Mouse (Mus musculus): ENCODE results near the gene Tmem54.

The Tmem54 gene

GRCm38 (mm10) chr4:129102133-129102829, 3.1 kb upstream of the Tmem54 start:
- DNase-seq (ENCODE audit: low spot score): no peak

- no peak for DNase-seq (ENCODE audit: low spot score)
Measured at GRCm38 (mm10) chr4:129106073-129106472, 725 bp downstream of the Tmem54 start.

DNA sequence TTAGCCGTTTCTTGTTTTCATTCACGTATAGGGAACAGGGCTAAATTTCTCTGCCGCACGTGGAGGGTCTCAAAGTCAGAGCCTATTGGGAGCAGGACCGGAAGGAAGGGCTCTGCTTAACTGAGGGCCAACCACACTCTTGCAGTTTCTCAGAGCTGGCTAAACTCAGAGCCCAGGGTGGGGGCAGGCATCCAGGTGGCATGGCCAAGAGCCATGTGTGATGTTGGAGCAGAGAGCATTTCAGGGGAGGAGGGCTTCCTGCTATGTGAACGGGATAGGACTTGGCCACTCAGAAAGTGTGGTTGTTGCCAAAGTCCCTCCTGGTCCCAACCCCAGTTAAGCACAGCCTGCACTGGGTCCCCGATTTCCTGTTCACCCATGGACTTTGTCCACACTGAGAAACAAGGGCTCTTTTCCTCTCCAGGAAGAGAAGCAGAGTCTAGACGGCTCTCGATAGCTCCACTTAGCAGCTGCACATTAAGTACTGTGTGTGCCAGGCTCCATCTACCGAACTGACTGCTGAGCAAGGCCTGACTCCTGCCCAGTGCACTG, 2.1 kb downstream of the Tmem54 start:
- no peak for DNase-seq (ENCODE audit: low spot score)

- DNase-seq (ENCODE audit: low spot score): no peak
Measured at GRCm38 (mm10) chr4:129108624-129109023, 3.3 kb downstream of the Tmem54 start.

- no peak for DNase-seq (ENCODE audit: low spot score)
Measured at GRCm38 (mm10) chr4:129110804-129111203, 5.5 kb downstream of the Tmem54 start.

GRCm38 (mm10) chr4:129111350-129111749, 6.0 kb downstream of the Tmem54 start:
- DNase-seq (ENCODE audit: low spot score): peak; percentile 24

- no peak for DNase-seq (ENCODE audit: low spot score)
Measured at GRCm38 (mm10) chr4:129112231-129112630, 6.9 kb downstream of the Tmem54 start.

DNA sequence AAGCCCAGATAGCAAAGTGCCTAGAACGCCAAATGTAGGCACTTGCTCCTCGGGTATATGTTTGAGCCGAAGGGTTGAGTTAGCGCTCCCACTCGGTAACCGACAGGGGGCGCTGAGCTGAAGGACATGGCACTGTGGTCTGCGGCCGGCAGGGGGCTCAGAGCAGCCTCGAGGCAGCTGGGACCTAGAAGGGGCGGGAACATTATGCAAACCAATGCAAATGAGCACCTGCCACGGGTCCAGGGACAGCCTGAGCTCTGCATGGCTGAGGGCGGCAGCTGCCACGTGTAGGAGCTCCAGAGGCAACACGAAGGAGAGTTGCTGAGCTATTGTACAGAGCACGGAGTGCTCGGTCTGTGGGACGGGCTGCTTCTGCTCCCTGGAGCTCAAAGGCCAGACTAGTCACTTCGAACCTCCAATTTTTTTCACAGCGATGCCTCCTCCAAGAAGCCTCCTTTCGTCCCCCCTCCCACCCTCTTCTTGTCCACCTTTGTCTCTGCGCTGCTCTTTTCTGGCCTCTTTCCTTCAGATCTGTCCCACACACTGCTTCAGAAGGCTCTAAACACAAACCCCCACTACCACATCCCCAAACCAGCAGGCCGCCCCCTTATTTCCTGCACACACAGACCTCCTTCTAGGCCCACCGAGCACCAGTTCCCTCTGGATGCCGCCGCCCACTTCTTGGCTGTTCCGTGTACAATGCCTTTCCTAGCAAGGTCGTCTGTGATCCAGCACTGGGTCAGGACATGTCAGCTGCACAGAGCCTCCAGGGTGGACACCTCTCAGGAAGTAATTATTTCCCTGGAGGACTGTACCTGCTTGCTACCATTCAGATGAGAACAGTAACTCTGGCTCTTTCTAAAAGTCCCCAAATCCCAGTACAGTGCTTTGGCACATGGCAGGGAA, 8.0 kb downstream of the Tmem54 start:
- no peak for DNase-seq (ENCODE audit: low spot score)

GRCm38 (mm10) chr4:129116703-129117102, 11.4 kb downstream of the Tmem54 start:
- DNase-seq (ENCODE audit: low spot score): no peak

GRCm38 (mm10) chr4:129117720-129118510, 12.6 kb downstream of the Tmem54 start:
- DNase-seq (ENCODE audit: low spot score): no peak

DNA sequence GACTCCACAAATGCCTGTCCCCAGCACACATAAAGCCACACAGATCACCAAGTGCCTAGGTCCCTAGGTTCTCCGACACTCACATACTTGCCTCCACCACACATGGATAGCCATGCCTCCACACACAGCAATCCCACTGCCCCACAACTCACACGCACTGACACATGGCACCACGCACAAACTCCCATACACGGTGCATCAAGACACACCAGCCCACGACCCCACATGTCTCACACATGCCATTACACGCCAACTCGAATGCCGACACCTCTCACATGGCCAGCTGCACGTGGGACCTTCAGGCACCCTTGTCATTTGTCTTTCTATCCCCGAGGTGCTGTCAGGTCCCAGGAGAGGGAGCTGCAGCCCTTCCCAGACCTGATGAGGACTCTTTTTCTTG, 14.4 kb downstream of the Tmem54 start:
- DNase-seq (ENCODE audit: low spot score): no peak

DNA sequence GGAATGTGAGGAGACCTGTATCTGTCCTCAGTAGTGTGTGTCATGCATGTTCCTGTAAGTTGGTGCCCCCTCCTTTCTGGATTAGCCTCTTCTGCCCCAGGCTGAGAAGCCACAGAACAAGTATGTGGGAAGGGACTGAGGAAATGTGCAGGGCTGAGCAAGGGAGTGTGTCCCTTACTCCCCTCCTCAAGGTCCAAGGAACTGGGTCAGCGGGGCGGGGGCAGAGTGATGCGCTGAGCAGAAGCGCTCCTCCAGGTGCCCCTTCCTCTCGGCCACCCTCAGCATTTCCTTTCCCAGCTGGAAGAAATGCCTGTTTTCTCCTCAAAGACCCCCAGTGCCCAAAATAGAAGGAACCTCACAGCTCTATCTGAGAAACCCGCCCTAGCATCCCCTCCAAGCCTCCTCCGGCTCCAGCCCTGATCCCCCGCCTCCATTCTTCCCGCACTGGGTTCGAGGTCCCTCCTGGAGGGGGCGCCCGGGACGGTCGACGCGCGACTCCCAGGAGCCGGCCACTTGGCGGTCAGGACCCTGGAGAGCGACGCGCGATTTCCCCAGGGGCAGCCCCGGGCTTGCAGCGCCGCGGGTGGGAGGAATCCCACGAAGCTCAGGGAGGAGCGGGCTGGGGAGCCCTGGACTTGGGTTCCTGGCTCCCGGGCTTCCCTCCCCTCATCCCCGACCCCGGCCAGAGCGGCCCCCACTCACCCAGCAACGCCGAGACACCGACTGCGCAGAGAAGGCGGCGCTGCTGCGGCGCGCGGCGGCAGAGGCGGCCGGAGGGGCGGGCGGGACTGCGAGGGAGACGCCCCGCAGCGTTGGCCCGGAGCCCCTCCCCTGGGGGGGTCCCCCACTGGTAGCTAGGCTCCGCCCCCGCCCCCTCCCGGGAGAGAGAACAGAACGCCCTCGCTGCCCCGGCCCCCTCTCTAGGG, 15.4 kb downstream of the Tmem54 start:
- no peak for DNase-seq (ENCODE audit: low spot score)

GRCm38 (mm10) chr4:129121569-129122086, 16.3 kb downstream of the Tmem54 start, which contains the start of gene Hpca:
Gene Hpca, minus strand, starts transcription at chr4:129122036.
- DNase-seq (ENCODE audit: low spot score): no peak

GRCm38 (mm10) chr4:129122107-129122506, 16.8 kb downstream of the Tmem54 start:
- DNase-seq (ENCODE audit: low spot score): no peak

GRCm38 (mm10) chr4:129122719-129123118, 17.4 kb downstream of the Tmem54 start:
- no peak for DNase-seq (ENCODE audit: low spot score)

DNA sequence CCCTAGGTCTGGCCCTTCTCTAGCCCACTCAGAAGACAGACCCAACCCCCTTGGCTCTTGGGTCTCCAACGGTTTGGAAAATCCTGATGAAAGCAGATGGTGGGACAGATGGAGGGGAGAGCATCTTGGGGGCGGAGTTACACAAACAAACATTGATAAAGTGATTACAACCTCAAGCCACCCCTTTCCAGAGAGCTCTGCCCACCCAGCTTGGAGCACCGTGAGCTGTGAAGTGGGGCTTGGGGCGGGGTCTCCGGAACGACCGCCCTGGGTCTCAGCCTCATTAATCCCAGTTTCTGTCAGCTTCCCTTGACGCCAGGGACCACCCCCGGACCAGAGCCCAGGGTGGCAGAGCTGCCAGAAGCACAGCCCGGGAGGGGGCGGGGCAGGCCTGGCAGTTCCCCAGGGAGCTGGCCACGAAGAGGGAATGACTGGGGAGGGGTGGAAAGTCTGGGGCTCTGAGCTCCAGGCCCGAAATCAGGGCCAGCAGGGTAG, 19.4 kb downstream of the Tmem54 start:
- no peak for DNase-seq (ENCODE audit: low spot score)

GRCm38 (mm10) chr4:129125736-129126451, 20.5 kb downstream of the Tmem54 start:
- peak; percentile 62 for DNase-seq (ENCODE audit: low spot score)

- DNase-seq (ENCODE audit: low spot score): no peak
Measured at GRCm38 (mm10) chr4:129128582-129129338, 23.4 kb downstream of the Tmem54 start.

DNA sequence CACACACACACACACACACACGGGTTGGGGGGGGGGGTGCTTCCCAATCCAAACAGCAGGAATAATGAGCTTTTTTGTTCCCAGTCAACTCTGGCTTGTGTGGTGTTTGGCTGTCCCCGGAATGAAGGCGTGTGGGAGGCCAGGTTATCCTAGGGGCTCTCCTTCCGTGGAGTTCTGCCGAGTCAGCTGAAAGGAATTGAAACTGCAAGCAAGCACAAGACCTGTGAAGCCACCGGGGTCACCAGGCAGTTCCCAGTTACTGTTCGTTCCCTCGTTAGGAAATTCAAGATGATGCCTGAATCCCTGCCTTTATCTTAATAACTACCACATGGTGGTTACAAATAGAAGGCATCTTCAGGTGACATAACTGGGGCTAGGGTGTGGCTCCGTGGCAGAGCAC, 24.0 kb downstream of the Tmem54 start:
- DNase-seq (ENCODE audit: low spot score): no peak
